Mouse (Mus musculus) olfactory bulb, adult 2 months (tissue): ENCODE results near the gene 1810010D01Rik. TPM values are rescaled to one million over a fixed set of nuclear protein-coding genes. Genes with fewer than 3 reads are reported as not detected.

Experiments used
- H3K27ac ChIP-seq: fragments of 200-500 bp; 2 replicates; pipeline ENCODE4 v1.5.1; 2012; ENCODE audit warnings: low read depth, low read length; ENCODE audit not compliant: insufficient read depth
- H3K4me1 ChIP-seq: fragments of 200-500 bp; 2 replicates; pipeline ENCODE4 v1.6.1; 2012; ENCODE audit warnings: low read length; ENCODE audit not compliant: control insufficient read depth, insufficient read depth
- H3K4me3 ChIP-seq: fragments of 200-500 bp; 2 replicates; pipeline ENCODE4 v1.5.1; 2012; ENCODE audit warnings: mild to moderate bottlenecking, low read depth, low read length, moderate library complexity; ENCODE audit not compliant: insufficient read depth
- CTCF ChIP-seq: fragments of 200-500 bp; IDR thresholded peaks from 2 replicates; pipeline ENCODE4 v1.5.1; 2012; ENCODE audit warnings: low read depth, mild to moderate bottlenecking, low read length, moderate library complexity; ENCODE audit not compliant: insufficient read depth
- POLR2A ChIP-seq: fragments of 200-500 bp; IDR thresholded peaks from 2 replicates; pipeline ENCODE4 v1.6.1; 2012; ENCODE audit warnings: mild to moderate bottlenecking, low read depth, low read length, moderate library complexity; ENCODE audit not compliant: insufficient read depth
- WGBS: fragments of 180-500 bp; shearing (Covaris S2); methylation state at CpG from one replicate; pipeline ENCODE4 v1.1.7; 2018; 5-methylcytosine and 5-hydroxymethylcytosine counted together
- polyA plus RNA-seq: library from polyadenylated mRNA; stranded (reverse); fragments of >200 nt; gene quantifications from 2 replicates; pipeline ENCODE4 v1.2.4, GENCODE M21; 2012; ENCODE audit warnings: low replicate concordance; ENCODE audit not compliant: missing spikeins, insufficient read depth, insufficient read length

The 1810010D01Rik gene
- not detected in 2 replicates for polyA plus RNA-seq

DNA sequence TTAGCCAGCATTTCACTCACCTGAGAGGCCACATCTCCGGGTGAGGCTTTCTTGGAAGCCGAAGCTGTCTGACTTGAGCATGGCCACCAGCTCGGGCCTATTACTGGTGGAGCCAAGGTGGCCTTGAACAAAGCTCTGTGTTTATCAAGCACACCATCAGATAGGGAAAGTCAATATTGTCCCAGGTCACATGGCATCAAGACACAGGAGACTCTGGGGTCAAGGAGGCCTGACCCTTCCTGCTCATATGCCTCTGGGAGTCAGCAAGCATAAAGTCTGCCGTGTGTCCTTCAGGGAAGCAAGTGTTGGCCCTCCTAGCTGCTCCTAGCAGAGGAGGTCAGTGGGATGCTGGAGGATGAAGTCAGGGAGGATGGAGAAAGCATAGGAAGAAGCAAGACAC lies at the start of gene 1810010D01Rik:
Gene 1810010D01Rik (minus strand): TSS at position 114 of the 400 bp plus-strand sequence.
- Histone ChIP-seq H3K27ac (no peak within 1 kb of the TSS), H3K4me3 (no peak within 1 kb of the TSS), H3K4me1 (peaks cover 17% of the 10 kb centered on the region)
- WGBS, result 95% methylated on average over 4 of the region's 4 CpGs
- TF ChIP-seq POLR2A (no peak), CTCF (no peak)

DNA sequence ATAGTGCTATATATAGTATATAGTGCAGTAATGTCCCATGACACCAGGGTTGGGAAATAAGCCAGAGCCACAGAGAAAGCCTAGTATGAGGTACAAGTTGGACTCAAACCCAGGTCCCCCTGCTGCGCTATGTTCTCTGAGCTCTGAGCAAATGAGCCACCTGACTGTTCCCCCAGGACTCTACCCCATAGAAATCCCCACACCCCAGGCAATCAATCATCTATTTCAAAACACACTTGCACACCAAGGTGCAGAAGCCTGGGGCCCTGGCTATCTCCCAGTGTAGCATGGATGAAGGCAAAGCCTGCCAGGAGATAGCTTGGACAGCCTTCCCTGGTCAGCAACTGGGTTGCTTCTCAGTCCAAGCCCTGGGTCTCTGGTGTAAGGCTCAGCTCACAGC lies 48.2 kb upstream of the 1810010D01Rik start:
- WGBS, result 92% methylated on average over 1 of the region's 1 CpGs
- H3K27ac ChIP-seq, result no peak overlapping the region
- no peak for TF ChIP-seq POLR2A
- no peak for TF ChIP-seq CTCF
- H3K4me1 ChIP-seq, result no peaks in the 10 kb centered on the region
- H3K4me3 ChIP-seq, result no peak overlapping the region

DNA sequence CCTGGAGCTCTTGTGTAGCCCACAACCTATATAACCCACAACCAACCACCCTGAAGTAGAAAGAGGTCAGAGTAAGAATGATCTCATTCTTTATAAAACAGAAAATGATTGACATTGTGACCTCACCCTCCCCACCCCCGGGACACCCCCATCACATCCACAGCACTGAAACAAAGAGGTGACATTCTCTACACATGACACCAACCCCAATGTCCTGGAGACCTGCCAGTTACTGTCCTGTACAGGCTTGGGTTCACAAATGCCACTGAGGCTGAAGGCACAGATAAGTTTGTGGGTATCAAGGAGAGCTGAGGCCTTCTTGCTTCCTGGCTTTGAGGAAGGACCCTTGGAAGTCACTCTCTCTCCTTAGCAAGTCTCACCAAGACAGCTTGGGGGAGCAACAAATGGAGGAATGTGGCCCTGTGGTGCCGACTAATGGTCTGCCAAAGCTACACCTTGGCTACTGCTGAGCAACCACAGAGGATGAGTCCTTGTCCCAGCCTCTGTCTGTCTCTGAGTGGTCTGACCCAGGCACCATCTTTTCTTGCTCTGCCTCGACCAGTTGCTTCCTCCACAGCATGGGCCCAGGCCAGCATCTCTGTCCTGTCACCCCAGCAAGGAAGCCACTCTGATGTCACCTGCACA lies 46.2 kb upstream of the 1810010D01Rik start:
- no peak overlapping the region for H3K27ac ChIP-seq
- WGBS, result 73% methylated on average over 3 of the region's 3 CpGs

DNA sequence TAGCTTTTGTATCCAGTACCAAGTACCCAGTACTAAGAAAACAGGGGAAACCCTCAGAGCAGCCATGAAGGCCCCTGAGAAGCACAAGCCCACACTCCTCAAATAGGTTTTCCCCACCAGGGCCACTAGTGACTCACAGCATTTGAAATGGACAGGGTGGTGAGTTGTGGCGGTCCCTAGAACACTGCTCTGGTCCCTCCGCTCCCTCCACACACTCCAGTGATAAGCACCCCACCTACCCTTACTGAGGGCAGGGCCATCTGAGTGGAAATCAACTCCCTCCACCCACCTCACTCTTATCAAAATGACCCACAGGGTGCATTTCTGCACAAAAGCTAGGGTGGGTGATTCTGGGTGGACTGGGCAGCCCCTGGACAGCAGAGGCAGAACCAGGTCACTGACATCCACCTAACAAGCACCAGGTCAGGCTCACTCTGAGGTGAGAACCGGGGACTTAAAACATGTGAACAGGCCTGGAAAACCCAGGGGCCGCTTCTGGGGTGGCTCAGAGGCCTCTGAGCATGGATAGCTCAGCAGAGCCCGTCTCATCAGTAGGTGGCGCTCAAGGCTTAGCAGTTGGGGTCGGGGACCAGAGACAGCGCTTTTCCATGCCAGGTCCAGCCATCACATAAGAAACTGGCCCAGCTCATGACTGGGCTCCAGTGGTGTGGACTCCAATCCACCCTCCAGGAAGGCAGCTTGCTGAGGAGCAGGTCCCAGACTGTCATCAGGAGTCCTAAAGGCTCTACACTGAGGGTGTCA lies 45.0 kb upstream of the 1810010D01Rik start:
- H3K4me1 ChIP-seq, result no peaks in the 10 kb centered on the region
- WGBS, result 34% methylated on average over 8 of the region's 8 CpGs
- H3K4me3 ChIP-seq, result no peak overlapping the region
- peak; percentile 81 for TF ChIP-seq CTCF
- TF ChIP-seq POLR2A, result no peak
- no peak overlapping the region for H3K27ac ChIP-seq

More for the DNA sequence above, 46.2 kb upstream of the 1810010D01Rik start:
- H3K4me1 ChIP-seq, result no peaks in the 10 kb centered on the region
- H3K4me3 ChIP-seq, result no peak overlapping the region
- TF ChIP-seq CTCF (no peak), POLR2A (no peak)

DNA sequence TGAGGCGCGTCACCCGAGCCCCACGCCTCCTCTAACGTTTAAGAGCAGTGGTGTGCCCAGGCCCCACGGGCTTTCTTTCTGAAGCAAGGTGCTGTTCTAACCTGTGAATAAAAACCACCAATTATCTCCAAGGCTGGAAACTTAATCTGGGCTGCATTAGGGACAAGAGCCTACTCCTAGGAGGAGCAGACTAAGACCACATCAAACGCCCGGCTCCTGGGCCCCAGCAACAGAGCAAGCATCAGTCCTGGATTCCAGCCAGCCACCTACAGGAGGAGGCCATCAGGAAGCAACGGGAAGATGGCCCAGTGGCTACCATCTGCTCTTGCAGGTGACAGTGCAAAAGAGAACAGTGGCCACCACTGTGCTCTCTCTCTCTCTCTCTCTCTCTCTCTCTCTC lies 42.3 kb upstream of the 1810010D01Rik start:
- Histone ChIP-seq H3K4me3 (no peak overlapping the region), H3K4me1 (no peaks in the 10 kb centered on the region), H3K27ac (no peak overlapping the region)
- TF ChIP-seq CTCF (no peak), POLR2A (no peak)
- WGBS, result 78% methylated on average over 9 of the region's 9 CpGs

DNA sequence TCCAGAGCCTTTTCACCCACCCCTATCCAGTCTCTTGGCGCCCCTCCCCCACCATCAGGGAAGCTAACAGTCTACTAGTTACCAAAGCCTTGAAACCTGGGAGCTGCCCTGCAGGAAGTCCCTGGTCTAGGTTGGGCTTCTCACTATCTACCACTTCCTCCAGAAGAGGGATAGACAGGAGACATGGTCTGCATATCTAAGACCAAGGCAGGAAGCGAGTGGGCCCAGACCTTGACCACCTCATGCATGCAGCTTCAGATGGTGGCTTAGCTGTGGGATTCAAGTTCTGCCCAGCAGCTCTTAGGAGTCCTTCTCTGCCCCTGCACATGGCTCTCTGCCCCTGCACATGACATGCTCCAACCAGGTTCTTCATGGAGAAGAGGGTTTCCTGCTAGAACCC lies 41.0 kb upstream of the 1810010D01Rik start:
- H3K27ac ChIP-seq, result no peak overlapping the region
- 90% methylated on average over 2 of the region's 2 CpGs for WGBS
- TF ChIP-seq CTCF (no peak), POLR2A (no peak)
- H3K4me3 ChIP-seq, result no peak overlapping the region
- no peaks in the 10 kb centered on the region for H3K4me1 ChIP-seq

DNA sequence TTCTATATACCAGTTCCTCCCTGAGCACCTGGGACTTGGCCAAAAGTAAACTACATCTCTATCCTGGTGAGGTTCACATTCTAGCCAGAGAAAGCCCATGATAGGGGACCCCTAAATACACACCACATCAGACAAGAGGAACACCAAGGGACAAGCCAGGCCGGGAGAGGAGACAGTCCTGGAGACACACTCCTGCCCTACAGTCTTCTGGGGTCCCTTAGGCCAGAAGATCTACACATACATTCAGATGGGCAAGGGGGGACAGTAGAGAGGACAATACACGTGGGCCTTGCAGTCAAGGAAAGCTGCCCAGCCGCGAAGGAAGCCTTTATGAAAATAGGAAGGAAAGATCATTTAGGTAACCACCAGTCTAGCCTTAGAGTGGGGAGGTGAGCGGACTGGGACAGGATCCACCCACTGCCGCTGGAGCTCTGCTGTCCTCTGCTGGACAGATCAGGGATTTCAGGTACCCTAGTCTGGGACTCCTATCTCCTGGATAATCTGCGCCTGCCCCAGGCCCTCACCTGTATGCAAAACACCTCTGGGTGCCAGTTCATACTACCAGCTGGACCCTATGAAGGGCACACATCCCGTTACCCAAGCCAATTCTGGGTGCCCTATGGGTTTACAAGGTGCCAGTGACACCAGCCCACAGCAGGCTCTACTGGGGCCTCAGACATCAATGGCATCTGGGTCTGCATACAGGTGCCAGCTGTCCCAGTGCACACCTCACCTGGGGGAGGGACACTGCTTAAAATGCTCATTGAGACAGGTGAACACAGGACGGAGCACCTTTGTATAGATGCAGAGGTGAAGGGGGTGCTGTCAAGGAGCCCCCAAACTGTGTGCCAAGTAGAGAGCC lies 35.2 kb upstream of the 1810010D01Rik start:
- 13% methylated on average over 9 of the region's 9 CpGs for WGBS

DNA sequence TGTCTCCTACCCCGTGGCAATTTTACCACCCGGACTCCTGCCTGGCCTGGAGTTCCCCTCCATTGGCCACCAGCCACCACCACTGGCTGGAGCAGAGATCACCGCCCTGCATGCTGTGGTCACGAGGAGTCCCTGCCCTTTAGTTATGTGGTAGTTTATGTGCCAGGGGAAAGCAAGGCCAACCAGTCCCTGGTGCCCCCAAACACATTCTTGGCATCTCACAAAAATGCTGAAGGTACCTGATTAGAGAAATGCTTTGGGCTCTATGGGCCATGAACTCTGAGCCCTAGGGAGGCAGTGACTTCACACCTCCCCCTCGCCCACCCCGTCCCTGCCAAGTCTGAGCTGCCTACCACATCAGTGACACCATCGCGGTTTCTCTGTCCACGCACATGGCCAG lies 34.1 kb upstream of the 1810010D01Rik start:
- Histone ChIP-seq H3K4me3 (no peak overlapping the region), H3K4me1 (peaks cover 3% of the 10 kb centered on the region; the same call in 1 of the 2 replicates), H3K27ac (no peak overlapping the region)
- 78% methylated on average over 9 of the region's 9 CpGs for WGBS
- TF ChIP-seq CTCF, result no peak
- TF ChIP-seq POLR2A, result no peak

More for the DNA sequence above, 35.2 kb upstream of the 1810010D01Rik start:
- Histone ChIP-seq H3K4me1 (peaks cover 3% of the 10 kb centered on the region; the same call in 1 of the 2 replicates), H3K4me3 (no peak overlapping the region), H3K27ac (no peak overlapping the region)
- peak; percentile 96 for TF ChIP-seq CTCF
- no peak for TF ChIP-seq POLR2A
